Mouse (Mus musculus): Measurements from ENCODE around the gene Cabcoco1.
A peak's percentile ranks its signal among the peaks of the same experiment; 100 is the strongest.

Cabcoco1 gene

GRCm38 (mm10) chr10:68506242-68506641, 35.5 kb downstream of the Cabcoco1 start:
- no peak for DNase-seq

DNA sequence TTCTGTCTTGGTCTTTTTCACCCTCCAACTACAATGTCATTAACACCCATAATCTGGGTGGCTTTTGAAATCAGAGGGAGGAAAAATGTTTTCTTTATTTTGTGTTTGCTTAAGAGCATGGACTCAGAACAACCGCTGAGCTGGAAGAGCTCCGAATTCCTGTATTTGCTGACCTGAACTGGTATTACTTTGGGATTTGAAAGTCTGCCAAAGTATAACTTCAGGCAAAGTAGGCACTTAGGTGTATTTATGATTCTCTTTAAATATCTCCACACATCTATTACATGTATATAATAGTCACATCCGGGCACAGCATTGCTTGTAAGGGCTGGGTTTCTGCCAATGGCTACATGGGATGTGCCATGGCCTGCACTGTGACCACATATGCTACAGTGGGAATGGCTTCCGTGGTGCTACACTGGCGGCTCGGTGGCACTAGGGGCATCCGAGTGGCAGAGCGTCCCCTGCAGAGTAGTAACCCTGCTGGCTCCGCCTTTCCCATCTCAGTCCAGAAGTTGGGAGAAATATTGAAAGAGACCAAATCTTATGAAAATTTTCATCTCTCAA, 37.0 kb downstream of the Cabcoco1 start:
- DNase-seq: no peak

DNA sequence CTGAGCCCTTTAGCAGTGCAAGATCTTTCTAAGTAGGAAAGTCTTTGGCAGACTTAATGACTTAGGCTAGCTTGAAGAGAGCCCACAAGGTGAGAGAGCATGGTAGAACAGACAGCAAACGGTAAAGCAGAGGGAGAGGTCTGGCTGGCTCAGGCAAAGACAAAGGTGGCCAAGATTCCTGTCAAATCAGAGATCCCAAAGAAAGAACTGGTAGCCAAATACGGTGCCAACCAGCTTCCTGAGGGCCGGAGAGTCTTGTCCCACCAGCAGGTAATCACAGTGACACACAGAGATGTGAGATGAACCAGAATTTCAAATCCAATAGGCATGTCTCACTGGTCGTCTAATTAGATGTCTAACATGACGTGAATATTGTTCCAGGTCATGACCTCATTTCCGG, 40.6 kb downstream of the Cabcoco1 start:
- DNase-seq: no peak

GRCm38 (mm10) chr10:68495246-68495645, 46.5 kb downstream of the Cabcoco1 start:
- DNase-seq: no peak

DNA sequence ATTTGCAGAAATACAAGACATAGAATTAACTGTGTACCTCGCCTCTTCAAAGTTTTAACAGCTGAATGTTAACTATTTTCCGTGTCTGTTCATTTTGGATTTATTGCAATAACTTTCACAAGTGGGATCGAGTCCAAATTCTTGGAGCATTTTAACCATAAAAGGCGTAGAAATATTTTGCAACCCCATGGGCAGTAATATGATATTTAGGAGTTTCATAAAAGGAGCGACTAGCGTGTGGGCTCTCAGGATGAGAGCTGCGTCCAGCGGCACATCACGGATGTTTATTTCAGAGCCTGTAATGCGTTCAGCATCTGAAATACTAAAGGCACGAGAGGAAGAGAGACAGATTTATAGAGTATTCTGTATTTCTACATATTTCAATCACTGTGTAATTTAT, 50.1 kb downstream of the Cabcoco1 start:
- no peak for DNase-seq

DNA sequence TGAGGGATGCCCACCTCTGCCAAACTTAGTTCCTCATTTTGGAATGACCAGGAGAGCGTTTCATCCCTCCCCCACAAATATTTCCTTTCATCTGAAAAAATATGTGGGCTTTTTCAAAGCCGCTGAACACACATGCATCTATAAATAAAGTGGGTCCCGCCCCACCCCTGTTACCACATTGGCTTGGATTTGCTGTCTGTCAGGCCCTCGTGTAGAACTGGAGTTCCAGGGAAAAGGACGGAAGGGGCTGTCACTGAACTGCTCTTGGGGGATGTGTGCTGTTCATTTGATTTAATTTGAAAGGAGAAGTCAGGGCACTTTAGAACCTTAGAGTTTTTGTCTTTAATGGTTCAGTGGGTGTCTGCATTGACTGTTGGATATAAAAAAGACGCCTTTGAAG, 50.9 kb downstream of the Cabcoco1 start:
- no peak for DNase-seq

GRCm38 (mm10) chr10:68472799-68473198, 68.9 kb downstream of the Cabcoco1 start:
- no peak for DNase-seq

DNA sequence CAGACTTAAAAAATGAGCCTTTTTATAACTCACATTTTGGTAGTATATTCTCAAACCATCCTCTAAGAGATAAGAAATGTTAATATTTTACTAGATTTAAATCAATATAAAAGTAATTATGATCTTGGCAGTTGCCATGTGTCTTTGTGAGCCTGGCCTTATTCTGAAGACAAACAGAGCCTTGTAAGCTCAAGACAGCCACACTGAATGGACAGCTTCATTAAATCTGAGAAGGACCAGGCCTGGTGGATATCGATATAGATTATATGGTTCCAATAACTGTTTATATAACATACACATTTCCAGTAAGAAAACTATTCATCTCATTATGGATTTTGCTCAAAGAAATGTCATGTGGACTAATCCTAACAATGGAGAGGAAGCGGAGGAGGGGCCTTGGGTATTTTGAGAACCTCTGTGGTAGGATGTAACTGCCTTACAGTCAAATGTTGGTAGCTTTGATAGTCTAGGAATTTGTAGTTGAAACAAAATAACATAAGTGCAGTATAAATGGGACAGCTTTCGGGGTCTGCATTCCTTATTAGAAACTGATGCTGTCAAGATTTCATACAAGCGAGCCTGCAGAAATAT, 75.9 kb downstream of the Cabcoco1 start:
- DNase-seq: no peak

GRCm38 (mm10) chr10:68464943-68465342, 76.8 kb downstream of the Cabcoco1 start:
- peak; percentile 8 for DNase-seq

GRCm38 (mm10) chr10:68459784-68460183, 81.9 kb downstream of the Cabcoco1 start:
- no peak for DNase-seq

DNA sequence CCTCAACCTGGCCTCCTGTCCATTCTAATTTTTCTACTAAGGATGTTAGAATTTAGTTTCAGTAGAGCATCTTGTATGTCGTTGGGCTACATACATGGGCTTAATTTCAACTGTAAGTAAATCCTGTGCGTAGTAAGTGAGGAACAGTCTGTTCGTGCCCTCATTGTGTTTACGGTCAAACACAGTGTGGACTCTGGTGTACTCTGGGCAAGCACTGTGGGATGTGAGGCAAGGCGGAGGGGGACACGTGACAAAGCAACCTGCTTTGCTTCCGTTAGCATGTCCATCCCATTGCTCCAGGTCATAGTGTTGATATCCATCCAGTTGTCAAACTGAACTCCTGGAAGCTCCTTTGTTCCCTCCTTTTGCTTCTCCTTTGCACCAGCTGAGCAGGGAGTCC, 84.7 kb downstream of the Cabcoco1 start:
- DNase-seq: no peak

DNA sequence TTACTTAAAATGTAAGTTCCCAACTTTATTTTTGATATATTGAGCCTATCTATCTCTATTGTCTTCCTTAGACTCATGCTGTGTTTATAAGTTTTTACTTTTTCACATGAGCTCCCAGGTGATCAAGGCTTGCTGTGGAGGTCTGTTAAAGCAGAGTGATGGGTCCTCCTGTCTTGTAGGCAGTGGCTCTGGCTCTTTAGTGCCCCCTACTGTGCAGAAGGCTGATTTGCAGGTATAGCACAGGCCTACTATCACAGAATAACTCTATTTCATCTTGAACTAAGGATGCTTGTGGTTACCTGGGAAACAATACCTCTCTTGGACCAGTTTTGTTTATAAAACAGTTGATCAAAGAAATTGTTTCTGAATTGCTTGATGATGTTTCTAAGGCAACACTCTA, 87.2 kb downstream of the Cabcoco1 start:
- DNase-seq: no peak

DNA sequence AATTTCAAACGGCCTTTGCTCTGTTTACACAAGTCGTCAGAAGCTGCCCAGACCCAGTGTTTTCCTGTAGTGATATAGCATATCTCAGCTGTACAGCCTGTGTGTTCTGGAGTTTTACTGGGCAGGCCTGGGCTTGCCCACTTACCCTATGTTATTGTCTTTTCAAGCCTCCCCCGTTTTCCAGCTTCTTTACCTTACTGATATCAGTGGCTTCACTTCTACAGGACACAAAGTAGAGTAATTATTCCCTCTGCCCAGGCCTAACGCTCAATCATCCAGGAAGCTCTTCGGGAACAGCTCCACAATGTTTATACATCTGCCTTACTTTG, 94.9 kb downstream of the Cabcoco1 start:
- no peak for DNase-seq

- no peak for DNase-seq
Measured at GRCm38 (mm10) chr10:68445876-68446796, 95.6 kb downstream of the Cabcoco1 start.

GRCm38 (mm10) chr10:68445244-68445811, 96.4 kb downstream of the Cabcoco1 start:
- no peak for DNase-seq

DNA sequence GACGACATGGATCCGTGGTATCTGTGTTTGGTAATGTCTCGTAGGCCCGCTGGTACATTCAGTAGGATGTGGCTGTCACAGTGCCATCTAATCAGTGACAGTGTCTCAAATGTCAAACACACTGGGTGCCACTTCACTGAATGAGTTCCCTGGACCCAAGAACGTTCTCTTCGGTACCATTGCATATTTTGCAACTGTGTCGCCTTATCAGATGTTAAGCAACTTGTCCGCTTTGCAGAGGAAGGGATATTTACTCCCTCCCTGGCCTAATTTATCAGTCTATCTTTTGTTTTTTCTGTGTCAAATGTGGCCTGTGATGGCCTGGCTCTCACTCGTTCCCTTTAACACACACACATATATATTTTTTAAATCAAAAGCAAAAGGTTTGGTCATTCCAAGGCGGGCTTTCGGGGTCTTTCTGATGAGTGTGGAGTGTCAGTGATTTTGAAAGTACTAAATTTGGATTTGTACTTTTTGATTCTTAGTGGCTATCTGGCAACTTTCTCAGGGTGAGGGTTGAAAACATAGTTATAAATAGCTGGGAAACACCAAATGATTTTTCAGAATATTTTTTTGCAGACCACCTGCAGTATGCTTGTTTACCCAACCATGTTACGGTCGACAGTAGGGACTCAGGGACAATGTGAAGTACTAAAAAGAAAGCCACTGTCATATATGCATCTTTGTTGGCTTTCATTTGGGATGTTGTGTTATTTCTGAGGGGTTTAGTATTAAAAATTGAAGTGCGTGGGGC, 97.2 kb downstream of the Cabcoco1 start:
- DNase-seq: no peak

GRCm38 (mm10) chr10:68443132-68443531, 98.6 kb downstream of the Cabcoco1 start:
- DNase-seq: no peak

- DNase-seq: no peak
Measured at GRCm38 (mm10) chr10:68442713-68443112, 99.0 kb downstream of the Cabcoco1 start.

- no peak for DNase-seq
Measured at GRCm38 (mm10) chr10:68441931-68442662, 99.6 kb downstream of the Cabcoco1 start.

GRCm38 (mm10) chr10:68440515-68440914, 101.2 kb downstream of the Cabcoco1 start:
- no peak for DNase-seq

DNA sequence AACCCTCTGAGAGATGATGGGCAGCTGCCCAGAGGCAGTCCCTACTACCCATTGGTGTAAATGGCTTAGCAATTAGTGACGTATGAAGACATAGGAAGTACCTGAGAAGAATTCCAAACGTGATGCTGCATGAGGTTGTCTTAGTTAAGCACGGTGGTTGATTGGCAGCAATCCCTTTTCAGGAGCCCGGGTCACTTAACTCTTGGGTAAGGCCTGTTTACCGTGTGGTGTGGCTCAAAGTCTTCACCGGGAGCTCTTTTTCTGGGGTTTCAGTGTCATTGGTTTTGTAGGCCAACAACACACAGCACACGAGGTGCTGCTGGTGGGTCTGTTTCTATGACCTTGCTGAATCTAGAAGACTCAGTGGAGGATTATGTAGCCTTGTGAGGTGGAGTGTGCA, 105.9 kb downstream of the Cabcoco1 start:
- no peak for DNase-seq

DNA sequence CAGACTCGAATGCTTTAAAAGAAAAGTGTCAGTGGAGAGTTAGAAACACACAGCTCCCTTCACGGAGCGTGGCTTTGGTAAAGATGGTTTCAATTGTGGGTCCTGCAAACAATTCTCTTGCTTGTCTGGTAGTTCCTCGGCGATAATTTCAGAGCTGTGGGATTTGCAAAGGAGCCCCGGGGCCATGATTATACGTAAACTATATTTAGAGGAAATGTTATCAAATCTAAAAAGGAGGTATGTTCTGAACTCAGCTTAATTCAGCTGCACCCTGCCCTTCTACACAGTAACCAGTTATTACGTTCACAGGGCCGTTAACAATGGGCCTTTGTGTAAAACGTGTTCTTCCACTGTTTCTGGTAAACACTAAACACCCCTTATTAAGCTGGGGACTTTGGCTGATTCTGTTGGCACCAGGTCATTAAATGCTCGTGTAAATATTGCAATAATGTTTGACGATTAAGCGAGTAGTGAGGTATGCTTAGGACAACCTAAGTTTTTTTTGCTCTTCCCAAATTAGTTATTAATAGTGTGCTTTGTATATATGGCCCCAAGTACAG, 106.6 kb downstream of the Cabcoco1 start:
- no peak for DNase-seq
